Mouse (Mus musculus): Measurements from ENCODE around the gene Zfp658. TPM values are rescaled to one million over a fixed set of nuclear protein-coding genes. Genes with fewer than 3 reads are reported as not detected.

The Zfp658 gene
- polyA plus RNA-seq, 1 experiment from 2014 or later, result 10.3 TPM

DNA sequence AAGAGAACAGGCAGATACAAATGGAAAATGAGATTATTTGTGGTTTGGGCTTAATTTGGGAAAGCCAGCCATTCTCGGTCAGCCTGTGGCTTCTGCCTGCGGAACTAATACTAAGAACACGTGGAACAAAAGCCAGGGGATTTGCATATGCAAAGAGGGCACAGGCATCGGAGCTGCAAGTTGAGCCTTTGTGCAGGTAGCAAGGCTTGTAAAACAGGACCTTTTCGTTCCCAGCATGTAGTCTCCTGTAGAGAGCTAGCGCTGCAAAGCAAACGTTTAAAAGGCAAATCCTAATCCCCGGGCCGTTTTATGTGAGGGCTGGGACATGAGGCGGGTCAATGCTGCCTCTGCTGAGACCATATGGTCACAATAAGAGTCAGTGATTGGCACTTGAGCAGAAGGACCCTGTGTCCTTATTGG, 605 bp downstream of the Zfp658 start:
- peak; percentile 64 for DNase-seq
- H3K36me3 ChIP-seq (ENCODE audit: control insufficient read depth, insufficient read depth, low read length), result peaks cover 31% of the 10 kb centered on the region
- ATAC-seq (ENCODE audit: low FRiP score, low TSS enrichment), result peak; percentile 24; the same call in 1 of the 2 replicates
- peaks cover 15% of the 10 kb centered on the region for H3K4me1 ChIP-seq (ENCODE audit: control insufficient read depth, insufficient read depth, low read length)
- no peaks in the 10 kb centered on the region for H3K27me3 ChIP-seq (ENCODE audit: control insufficient read depth, insufficient read depth, low read length)
- peak overlapping the region; percentile 63 for H3K9ac ChIP-seq (replicated peaks; ENCODE audit: low read length)
- H3K27ac ChIP-seq (replicated peaks; ENCODE audit: low read depth, low read length), result peak overlapping the region; percentile 89
- H3K9me3 ChIP-seq (ENCODE audit: control insufficient read depth, low read length), result no peaks in the 10 kb centered on the region
- 0% methylated on average over 10 of the region's 10 CpGs for WGBS
- peak overlapping the region; percentile 75 for H3K4me2 ChIP-seq (ENCODE audit: low read length)
- peak overlapping the region; percentile 66 for H3K4me3 ChIP-seq (replicated peaks; ENCODE audit: low read depth, low read length)

DNA sequence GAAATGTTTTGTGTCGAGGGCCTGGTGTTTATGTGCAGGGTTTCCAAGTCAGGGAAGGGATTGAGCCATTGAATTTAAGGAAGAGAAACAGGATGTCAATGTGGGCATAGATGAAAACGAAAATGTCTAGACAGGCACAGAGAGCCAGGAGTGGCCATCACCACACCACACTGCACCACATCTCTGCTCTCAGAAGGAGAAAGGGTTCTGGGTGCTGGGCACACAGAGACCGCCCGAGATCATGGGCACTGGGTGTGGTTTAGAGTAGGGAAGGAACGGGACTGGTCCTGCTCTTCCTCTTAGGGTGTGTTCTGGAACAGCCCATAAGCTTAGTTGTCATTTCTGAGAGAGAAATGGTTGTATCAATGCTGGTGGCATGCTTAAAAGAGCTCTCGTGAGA, 1.2 kb downstream of the Zfp658 start:
- 51% methylated on average over 6 of the region's 6 CpGs for WGBS
- no peak for DNase-seq
- Histone ChIP-seq H3K36me3 (ENCODE audit: control insufficient read depth, insufficient read depth, low read length) (peaks cover 37% of the 10 kb centered on the region), H3K27ac (replicated peaks; ENCODE audit: low read depth, low read length) (peak overlapping the region; percentile 89; the same call in 1 of the 2 replicates), H3K4me1 (ENCODE audit: control insufficient read depth, insufficient read depth, low read length) (peaks cover 15% of the 10 kb centered on the region), H3K4me2 (ENCODE audit: low read length) (peak overlapping the region; percentile 75), H3K9ac (replicated peaks; ENCODE audit: low read length) (peak overlapping the region; percentile 63), H3K9me3 (ENCODE audit: control insufficient read depth, low read length) (no peaks in the 10 kb centered on the region), H3K27me3 (ENCODE audit: control insufficient read depth, insufficient read depth, low read length) (no peaks in the 10 kb centered on the region), H3K4me3 (replicated peaks; ENCODE audit: low read depth, low read length) (peak overlapping the region; percentile 66)
- no peak for ATAC-seq (ENCODE audit: low FRiP score, low TSS enrichment)

DNA sequence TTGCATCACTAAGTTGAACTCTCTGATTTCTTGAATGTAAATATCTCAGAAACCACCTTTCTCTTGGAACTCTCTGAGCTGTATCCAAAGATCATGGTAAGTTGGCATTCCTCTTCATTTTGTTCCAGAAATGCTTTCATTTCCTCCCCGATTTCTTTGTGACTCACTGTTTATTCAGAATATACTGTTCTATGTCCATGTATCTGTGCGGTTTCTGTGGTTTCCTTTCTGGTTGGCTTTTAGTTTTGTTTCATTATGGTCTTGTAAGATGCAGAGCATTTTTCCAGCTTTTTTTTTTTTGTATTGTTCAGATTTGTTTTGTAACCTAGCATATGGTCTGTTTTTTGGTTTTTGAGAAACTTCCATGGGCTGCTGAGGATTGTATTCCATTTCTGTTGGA, 9.2 kb downstream of the Zfp658 start:
- Histone ChIP-seq H3K36me3 (ENCODE audit: control insufficient read depth, insufficient read depth, low read length) (peaks cover 91% of the 10 kb centered on the region), H3K4me1 (ENCODE audit: control insufficient read depth, insufficient read depth, low read length) (no peaks in the 10 kb centered on the region), H3K27me3 (ENCODE audit: control insufficient read depth, insufficient read depth, low read length) (no peaks in the 10 kb centered on the region), H3K4me3 (replicated peaks; ENCODE audit: low read depth, low read length) (no peak overlapping the region), H3K9me3 (ENCODE audit: control insufficient read depth, low read length) (no peaks in the 10 kb centered on the region), H3K27ac (replicated peaks; ENCODE audit: low read depth, low read length) (no peak overlapping the region), H3K4me2 (ENCODE audit: low read length) (no peak overlapping the region), H3K9ac (replicated peaks; ENCODE audit: low read length) (no peak overlapping the region)
- ATAC-seq (ENCODE audit: low FRiP score, low TSS enrichment) (no peak), DNase-seq (no peak)
- WGBS, result 99% methylated on average over 2 of the region's 2 CpGs

GRCm38 (mm10) chr7:43579440-43580171, 17.6 kb downstream of the Zfp658 start, which contains the start of gene Zfp719:
TSS of gene Zfp719 (plus strand) at chr7:43579610.
- Histone ChIP-seq H3K4me1 (ENCODE audit: control insufficient read depth, insufficient read depth, low read length) (peaks cover 21% of the 10 kb centered on the region), H3K9ac (replicated peaks; ENCODE audit: low read length) (peak within 1 kb of the TSS; percentile 80), H3K4me2 (ENCODE audit: low read length) (peak within 1 kb of the TSS; percentile 82), H3K36me3 (ENCODE audit: control insufficient read depth, insufficient read depth, low read length) (peaks cover 21% of the 10 kb centered on the region), H3K4me3 (replicated peaks; ENCODE audit: low read depth, low read length) (peak within 1 kb of the TSS; percentile 55), H3K27ac (replicated peaks; ENCODE audit: low read depth, low read length) (peak within 1 kb of the TSS; percentile 88), H3K27me3 (ENCODE audit: control insufficient read depth, insufficient read depth, low read length) (no peaks in the 10 kb centered on the region), H3K9me3 (ENCODE audit: control insufficient read depth, low read length) (no peaks in the 10 kb centered on the region)
- ATAC-seq (ENCODE audit: low FRiP score, low TSS enrichment) (peak; percentile 96), DNase-seq (peak; percentile 97)
- under 1% methylated on average over 37 of the region's 37 CpGs for WGBS

- no peaks in the 10 kb centered on the region for H3K9me3 ChIP-seq (ENCODE audit: control insufficient read depth, low read length)
- H3K36me3 ChIP-seq (ENCODE audit: control insufficient read depth, insufficient read depth, low read length), result peaks cover 21% of the 10 kb centered on the region
- H3K9ac ChIP-seq (replicated peaks; ENCODE audit: low read length), result peak overlapping the region; percentile 80
- H3K27me3 ChIP-seq (ENCODE audit: control insufficient read depth, insufficient read depth, low read length), result no peaks in the 10 kb centered on the region
- 67% methylated on average over 5 of the region's 5 CpGs for WGBS
- H3K27ac ChIP-seq (replicated peaks; ENCODE audit: low read depth, low read length), result peak overlapping the region; percentile 88; the same call in 1 of the 2 replicates
- peak overlapping the region; percentile 55 for H3K4me3 ChIP-seq (replicated peaks; ENCODE audit: low read depth, low read length)
- no peak for ATAC-seq (ENCODE audit: low FRiP score, low TSS enrichment)
- no peak for DNase-seq
- peak overlapping the region; percentile 82 for H3K4me2 ChIP-seq (ENCODE audit: low read length)
- peaks cover 21% of the 10 kb centered on the region for H3K4me1 ChIP-seq (ENCODE audit: control insufficient read depth, insufficient read depth, low read length)
Measured at GRCm38 (mm10) chr7:43580526-43580925, 18.5 kb downstream of the Zfp658 start.

GRCm38 (mm10) chr7:43584790-43585189, 22.7 kb downstream of the Zfp658 start:
- 92% methylated on average over 5 of the region's 5 CpGs for WGBS
- H3K4me1 ChIP-seq (ENCODE audit: control insufficient read depth, insufficient read depth, low read length), result peaks cover 21% of the 10 kb centered on the region
- H3K36me3 ChIP-seq (ENCODE audit: control insufficient read depth, insufficient read depth, low read length), result peaks cover 59% of the 10 kb centered on the region
- ATAC-seq (ENCODE audit: low FRiP score, low TSS enrichment) (no peak), DNase-seq (no peak)
- no peak overlapping the region for H3K9ac ChIP-seq (replicated peaks; ENCODE audit: low read length)
- no peak overlapping the region for H3K4me2 ChIP-seq (ENCODE audit: low read length)
- H3K27ac ChIP-seq (replicated peaks; ENCODE audit: low read depth, low read length), result no peak overlapping the region
- H3K9me3 ChIP-seq (ENCODE audit: control insufficient read depth, low read length), result no peaks in the 10 kb centered on the region
- no peak overlapping the region for H3K4me3 ChIP-seq (replicated peaks; ENCODE audit: low read depth, low read length)
- no peaks in the 10 kb centered on the region for H3K27me3 ChIP-seq (ENCODE audit: control insufficient read depth, insufficient read depth, low read length)

GRCm38 (mm10) chr7:43601884-43602283, 39.8 kb downstream of the Zfp658 start:
- 13% methylated on average over 5 of the region's 5 CpGs for WGBS
- Histone ChIP-seq H3K9me3 (ENCODE audit: control insufficient read depth, low read length) (no peaks in the 10 kb centered on the region), H3K36me3 (ENCODE audit: control insufficient read depth, insufficient read depth, low read length) (no peaks in the 10 kb centered on the region), H3K27ac (replicated peaks; ENCODE audit: low read depth, low read length) (no peak overlapping the region), H3K4me2 (ENCODE audit: low read length) (no peak overlapping the region), H3K4me3 (replicated peaks; ENCODE audit: low read depth, low read length) (no peak overlapping the region), H3K27me3 (ENCODE audit: control insufficient read depth, insufficient read depth, low read length) (no peaks in the 10 kb centered on the region), H3K4me1 (ENCODE audit: control insufficient read depth, insufficient read depth, low read length) (peaks cover 8% of the 10 kb centered on the region; the same call in 1 of the 2 replicates), H3K9ac (replicated peaks; ENCODE audit: low read length) (no peak overlapping the region)
- ATAC-seq (ENCODE audit: low FRiP score, low TSS enrichment), result no peak
- no peak for DNase-seq

DNA sequence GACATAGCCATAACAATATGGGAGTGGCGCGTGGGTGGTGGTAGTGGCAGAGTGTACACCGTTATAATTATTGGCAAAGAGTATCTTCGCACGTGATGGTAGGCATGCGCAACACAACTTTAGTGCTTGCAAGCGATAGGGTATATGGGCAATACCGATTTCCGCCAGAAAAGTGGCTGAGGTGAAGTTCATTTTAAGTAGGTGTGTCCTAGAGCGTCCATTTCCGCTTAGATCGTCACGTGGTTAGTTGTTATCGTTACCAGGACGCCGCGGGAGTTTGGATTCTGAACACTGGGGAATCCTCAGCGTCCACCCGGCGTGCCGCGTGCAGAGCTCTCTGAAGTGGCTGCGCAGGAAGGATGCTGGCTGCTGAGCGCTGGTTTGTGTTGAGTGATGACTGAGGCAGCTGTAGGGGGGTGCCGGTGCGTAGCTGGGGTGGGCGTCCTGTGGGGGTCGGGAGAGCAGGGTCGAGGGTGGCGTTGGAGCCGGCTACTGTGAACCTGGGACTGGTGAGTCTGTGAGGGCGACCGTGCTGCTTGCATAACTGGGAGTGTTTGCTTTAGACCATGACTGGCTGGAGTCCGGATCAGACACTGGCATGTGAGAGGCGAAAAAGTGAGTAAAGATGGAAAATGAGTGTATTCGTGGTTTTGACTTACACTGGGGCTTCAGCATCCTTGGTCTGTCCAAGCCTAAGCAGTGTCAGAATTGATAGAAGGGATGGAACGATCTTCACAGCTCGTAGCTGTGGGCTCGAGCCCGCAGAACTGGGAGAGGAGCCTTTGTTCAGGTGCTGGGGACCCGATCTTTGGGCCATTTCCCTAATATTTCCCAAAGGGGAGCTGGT, 45.1 kb downstream of the Zfp658 start, which contains the start of gene Zfp819:
TSS of gene Zfp819 (plus strand) at position 274 of the 847 bp plus-strand sequence.
- DNase-seq (peak; percentile 85), ATAC-seq (ENCODE audit: low FRiP score, low TSS enrichment) (peak; percentile 79)
- no peaks in the 10 kb centered on the region for H3K9me3 ChIP-seq (ENCODE audit: control insufficient read depth, low read length)
- H3K9ac ChIP-seq (replicated peaks; ENCODE audit: low read length), result peak within 1 kb of the TSS; percentile 44; the same call in 1 of the 2 replicates
- H3K4me1 ChIP-seq (ENCODE audit: control insufficient read depth, insufficient read depth, low read length), result peaks cover 12% of the 10 kb centered on the region
- H3K27ac ChIP-seq (replicated peaks; ENCODE audit: low read depth, low read length), result no peak within 1 kb of the TSS
- H3K4me2 ChIP-seq (ENCODE audit: low read length), result peak within 1 kb of the TSS; percentile 79
- H3K36me3 ChIP-seq (ENCODE audit: control insufficient read depth, insufficient read depth, low read length), result no peaks in the 10 kb centered on the region
- WGBS, result 13% methylated on average over 41 of the region's 41 CpGs
- H3K4me3 ChIP-seq (replicated peaks; ENCODE audit: low read depth, low read length), result peak within 1 kb of the TSS; percentile 40
- no peaks in the 10 kb centered on the region for H3K27me3 ChIP-seq (ENCODE audit: control insufficient read depth, insufficient read depth, low read length)

Measured in midbrain, embryonic 14.5 days (tissue).